Mouse (Mus musculus) midbrain, embryonic 11.5 days (tissue): ENCODE data around the gene Ppp1r3f. TPM values are rescaled to one million over a fixed set of nuclear protein-coding genes. Genes with fewer than 3 reads are reported as not detected.

Experiments
- ATAC-seq: fragments of 200-750 bp; cut with Nextera tagmentation; 2 replicates; pipeline ENCODE4 v1.8.0; 2017; ENCODE audit warnings: moderate TSS enrichment, moderate library complexity; ENCODE audit not compliant: low FRiP score
- DNase-seq: peaks from one replicate; pipeline ENCODE4 v3.0.0; 2015; ENCODE audit warnings: low spot score; ENCODE audit errors: missing footprints
- H3K27ac ChIP-seq: fragments of 300-500 bp; sonication (generic); 2 replicates; pipeline ENCODE4 v1.5.1; 2014; ENCODE audit warnings: low read depth, low read length
- H3K27me3 ChIP-seq: fragments of 300-500 bp; sonication (generic); 2 replicates; pipeline ENCODE4 v1.6.1; 2014; ENCODE audit warnings: mild to moderate bottlenecking, low read length, moderate library complexity, mixed read lengths; ENCODE audit not compliant: control insufficient read depth, insufficient read depth
- H3K36me3 ChIP-seq: fragments of 300-500 bp; sonication (generic); 2 replicates; pipeline ENCODE4 v1.6.1; 2014; ENCODE audit warnings: mild to moderate bottlenecking, low read length, moderate library complexity, mixed read lengths; ENCODE audit not compliant: control insufficient read depth, insufficient read depth
- H3K4me1 ChIP-seq: fragments of 300-500 bp; sonication (generic); 2 replicates; pipeline ENCODE4 v1.6.1; 2014; ENCODE audit warnings: low read length; ENCODE audit not compliant: control insufficient read depth, insufficient read depth
- H3K4me2 ChIP-seq: fragments of 300-500 bp; sonication (generic); 2 replicates; pipeline ENCODE4 v1.6.1; 2014; ENCODE audit warnings: mild to moderate bottlenecking, moderate library complexity
- H3K4me3 ChIP-seq: fragments of 300-500 bp; sonication (generic); 2 replicates; pipeline ENCODE4 v1.5.1; 2014; ENCODE audit warnings: low read depth, low read length
- H3K9ac ChIP-seq: fragments of 300-500 bp; sonication (generic); 2 replicates; pipeline ENCODE4 v1.6.1; 2014; ENCODE audit warnings: low read length
- H3K9me3 ChIP-seq: fragments of 300-500 bp; sonication (generic); 2 replicates; pipeline ENCODE4 v1.6.1; 2016; ENCODE audit warnings: low read length; ENCODE audit not compliant: control insufficient read depth
- WGBS: fragments of 180-500 bp; shearing (Covaris S2); extraction: QIAGEN DNeasy Blood & Tissue Kit; methylation state at CpG from one replicate; pipeline ENCODE4 v1.1.7; 2014; 5-methylcytosine and 5-hydroxymethylcytosine counted together
- polyA plus RNA-seq: library from polyadenylated mRNA; unstranded; fragments of >200 nt; fragmentation: Nextera tagmentation; extraction: Ambion mirVana; gene quantifications from 2 replicates; pipeline ENCODE4 v1.2.1, GENCODE M21; 2014

Gene Ppp1r3f
- polyA plus RNA-seq = 1.8 and 2.0 TPM in 2 replicates

- ATAC-seq (peak; percentile 99), DNase-seq (peak; percentile 94)
- whole genome bisulfite sequencing = 15% methylated on average over 63 of the region's 65 CpGs
- Histone ChIP-seq H3K9me3 (no peaks in the 10 kb centered on the region), H3K36me3 (no peaks in the 10 kb centered on the region), H3K4me3 (peak within 1 kb of the TSS; percentile 50), H3K9ac (peak within 1 kb of the TSS; percentile 79), H3K27me3 (no peaks in the 10 kb centered on the region), H3K4me2 (peak within 1 kb of the TSS; percentile 62), H3K27ac (peak within 1 kb of the TSS; percentile 60; the same call in 1 of the 2 replicates), H3K4me1 (peaks cover 10% of the 10 kb centered on the region)
Measured at GRCm38 (mm10) chrX:7574087-7574884, at the start of gene Ppp1r3f. Ppp1r3f (minus strand) TSS chrX:7574283.

DNA sequence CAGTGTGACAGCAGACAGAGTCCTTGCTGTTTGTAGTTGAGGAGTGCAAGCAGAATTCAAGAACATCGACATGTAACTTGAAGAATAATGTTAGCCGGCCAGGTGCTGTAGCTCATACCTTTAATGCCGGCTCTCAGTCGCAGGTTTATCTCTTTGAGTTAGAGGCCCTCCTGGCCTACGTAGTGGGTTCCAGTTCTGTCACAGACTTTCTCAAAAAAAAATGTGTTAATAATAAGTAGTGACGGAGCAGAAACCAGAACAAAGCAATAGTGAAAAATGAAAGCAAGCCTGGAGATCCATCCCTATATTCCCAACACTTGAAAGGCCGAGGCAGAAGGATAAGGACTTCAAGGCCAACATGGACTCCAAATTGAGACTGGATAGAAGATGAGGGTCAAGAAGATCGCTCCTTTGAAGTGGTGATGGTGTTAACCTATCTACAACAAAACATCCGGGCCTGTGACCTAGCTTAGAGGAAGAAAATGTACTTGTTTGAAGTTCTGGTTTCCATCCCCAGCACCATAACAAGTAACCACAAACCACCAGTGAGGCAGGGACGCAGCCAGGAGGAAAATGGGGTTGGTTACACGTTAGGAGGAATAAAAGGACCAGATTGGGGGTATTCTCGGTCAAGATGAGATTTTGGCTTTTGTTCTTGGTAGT is 43.9 kb upstream of the Ppp1r3f start:
- 83% methylated on average over 12 of the region's 12 CpGs for WGBS
- no peak for ATAC-seq

GRCm38 (mm10) chrX:7610536-7611258 is 36.6 kb upstream of the Ppp1r3f start:
- DNase-seq (peak; percentile 84), ATAC-seq (peak; percentile 50; the same call in 1 of the 2 replicates)
- H3K4me3 ChIP-seq = peak overlapping the region; percentile 31
- H3K4me2 ChIP-seq = peak overlapping the region; percentile 65
- no peaks in the 10 kb centered on the region for H3K4me1 ChIP-seq
- no peak overlapping the region for H3K27ac ChIP-seq
- no peaks in the 10 kb centered on the region for H3K9me3 ChIP-seq
- no peaks in the 10 kb centered on the region for H3K27me3 ChIP-seq
- 21% methylated on average over 26 of the region's 26 CpGs for WGBS
- H3K36me3 ChIP-seq = no peaks in the 10 kb centered on the region
- H3K9ac ChIP-seq = peak overlapping the region; percentile 48

More for the DNA sequence above, 43.9 kb upstream of the Ppp1r3f start:
- no peaks in the 10 kb centered on the region for H3K27me3 ChIP-seq
- no peak overlapping the region for H3K4me2 ChIP-seq
- H3K9me3 ChIP-seq = no peaks in the 10 kb centered on the region
- DNase-seq = no peak
- H3K9ac ChIP-seq = no peak overlapping the region
- no peaks in the 10 kb centered on the region for H3K36me3 ChIP-seq
- no peak overlapping the region for H3K4me3 ChIP-seq
- H3K27ac ChIP-seq = no peak overlapping the region
- no peaks in the 10 kb centered on the region for H3K4me1 ChIP-seq

DNA sequence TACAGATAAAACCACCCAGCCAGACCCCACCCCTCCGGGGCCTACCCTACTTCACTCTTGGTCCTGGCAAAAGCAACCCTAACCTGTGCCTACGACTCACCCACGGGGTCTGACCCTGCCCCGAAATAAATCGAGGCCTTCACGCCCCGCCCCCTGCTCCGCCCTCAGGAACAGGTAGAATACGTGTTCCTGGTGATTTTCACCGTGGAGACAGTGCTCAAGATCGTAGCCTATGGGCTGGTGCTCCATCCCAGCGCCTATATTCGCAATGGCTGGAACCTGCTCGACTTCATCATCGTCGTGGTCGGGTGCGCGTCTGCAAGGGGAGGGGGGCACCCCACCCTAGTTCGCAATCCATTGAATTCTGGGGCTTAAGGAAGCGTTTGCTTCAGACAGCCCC is 36.0 kb upstream of the Ppp1r3f start:
- Histone ChIP-seq H3K4me3 (peak overlapping the region; percentile 31; the same call in 1 of the 2 replicates), H3K27ac (no peak overlapping the region), H3K9me3 (no peaks in the 10 kb centered on the region), H3K27me3 (no peaks in the 10 kb centered on the region), H3K4me2 (peak overlapping the region; percentile 65), H3K36me3 (no peaks in the 10 kb centered on the region), H3K4me1 (no peaks in the 10 kb centered on the region), H3K9ac (no peak overlapping the region; the same call in 1 of the 2 replicates)
- ATAC-seq (no peak), DNase-seq (no peak)
- 19% methylated on average over 19 of the region's 21 CpGs for WGBS

DNA sequence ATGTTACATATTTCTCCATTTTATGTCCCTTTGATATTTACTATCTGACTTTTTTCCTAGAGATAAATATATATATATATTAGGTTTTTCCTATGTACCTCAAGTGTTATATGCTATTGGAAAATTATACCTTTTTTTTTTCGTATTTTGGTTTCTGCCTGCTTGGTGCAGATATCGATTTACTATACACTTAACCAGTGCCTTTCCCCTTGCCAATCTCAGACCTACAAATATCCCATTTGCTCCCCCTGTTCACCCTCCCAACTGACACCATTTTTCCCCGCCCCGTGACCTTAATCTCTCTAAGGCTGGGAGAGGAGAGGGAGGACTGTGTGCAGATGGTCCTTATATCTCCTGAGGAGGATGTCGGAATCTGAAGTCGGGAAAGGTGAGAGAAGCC is 32.7 kb upstream of the Ppp1r3f start, which contains the start of gene Cacna1f:
Gene Cacna1f (plus strand): TSS at position 301 of the 400 bp plus-strand sequence.
- no peak for DNase-seq
- no peaks in the 10 kb centered on the region for H3K27me3 ChIP-seq
- no peak within 1 kb of the TSS for H3K9ac ChIP-seq
- no peak within 1 kb of the TSS for H3K4me3 ChIP-seq
- H3K9me3 ChIP-seq = no peaks in the 10 kb centered on the region
- no peak within 1 kb of the TSS for H3K4me2 ChIP-seq
- H3K4me1 ChIP-seq = no peaks in the 10 kb centered on the region
- H3K36me3 ChIP-seq = no peaks in the 10 kb centered on the region
- ATAC-seq = no peak
- no peak within 1 kb of the TSS for H3K27ac ChIP-seq
- 78% methylated on average over 6 of the region's 6 CpGs for WGBS

DNA sequence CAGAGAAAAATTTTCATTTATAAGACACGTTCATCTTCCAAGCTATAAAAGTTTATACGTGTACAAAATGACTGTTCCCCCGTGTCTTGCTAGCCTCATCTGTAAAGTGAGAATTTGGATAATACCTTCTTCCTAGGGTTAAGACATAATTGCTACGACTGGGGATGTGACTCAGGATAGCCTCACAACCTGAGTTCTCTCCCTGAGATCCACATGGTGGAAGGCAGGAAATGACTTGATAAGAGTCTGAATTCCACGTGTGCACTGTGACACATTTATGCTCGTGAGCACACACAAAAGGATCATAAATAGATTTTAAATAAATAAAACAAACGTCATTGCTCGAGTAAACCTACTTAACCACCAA is 31.5 kb upstream of the Ppp1r3f start:
- ATAC-seq = peak; percentile 46
- no peaks in the 10 kb centered on the region for H3K9me3 ChIP-seq
- no peaks in the 10 kb centered on the region for H3K27me3 ChIP-seq
- no peak overlapping the region for H3K27ac ChIP-seq
- H3K4me3 ChIP-seq = no peak overlapping the region
- DNase-seq = no peak
- H3K4me2 ChIP-seq = no peak overlapping the region
- 50% methylated on average over 8 of the region's 8 CpGs for WGBS
- H3K36me3 ChIP-seq = no peaks in the 10 kb centered on the region
- H3K9ac ChIP-seq = no peak overlapping the region
- no peaks in the 10 kb centered on the region for H3K4me1 ChIP-seq

GRCm38 (mm10) chrX:7604879-7605574 is 30.9 kb upstream of the Ppp1r3f start, which contains the start of gene Ccdc22:
Ccdc22 (minus strand) TSS chrX:7605517.
- DNase-seq (peak; percentile 96), ATAC-seq (peak; percentile 94)
- 19% methylated on average over 28 of the region's 28 CpGs for WGBS
- no peaks in the 10 kb centered on the region for H3K36me3 ChIP-seq
- peak within 1 kb of the TSS; percentile 46 for H3K4me2 ChIP-seq
- no peaks in the 10 kb centered on the region for H3K4me1 ChIP-seq
- peak within 1 kb of the TSS; percentile 43 for H3K4me3 ChIP-seq
- no peak within 1 kb of the TSS for H3K27ac ChIP-seq
- H3K9me3 ChIP-seq = no peaks in the 10 kb centered on the region
- peak within 1 kb of the TSS; percentile 59 for H3K9ac ChIP-seq
- H3K27me3 ChIP-seq = no peaks in the 10 kb centered on the region

DNA sequence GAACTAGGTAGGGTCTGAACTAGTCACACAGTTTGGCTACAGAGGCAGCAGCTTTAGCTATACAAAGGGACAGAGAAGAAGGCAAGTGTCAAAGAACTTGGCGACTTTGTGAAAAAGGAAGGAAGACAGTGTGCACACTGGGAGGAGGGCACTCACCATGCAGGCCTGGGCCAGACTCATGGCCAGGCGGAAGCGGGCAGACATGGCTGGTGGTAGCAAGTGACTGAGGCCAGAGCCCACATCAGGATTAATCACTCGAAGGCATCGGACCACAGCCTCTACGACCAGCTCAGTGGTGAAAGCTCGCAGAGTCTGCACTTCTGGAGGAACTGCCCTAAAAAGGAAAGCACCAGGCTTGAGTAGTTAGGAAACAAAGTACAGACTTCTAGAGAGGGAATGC is 29.9 kb upstream of the Ppp1r3f start:
- Histone ChIP-seq H3K36me3 (no peaks in the 10 kb centered on the region), H3K4me2 (no peak overlapping the region), H3K4me3 (no peak overlapping the region), H3K4me1 (no peaks in the 10 kb centered on the region), H3K9ac (no peak overlapping the region), H3K27ac (no peak overlapping the region), H3K27me3 (no peaks in the 10 kb centered on the region), H3K9me3 (no peaks in the 10 kb centered on the region)
- ATAC-seq = no peak
- DNase-seq = no peak
- 91% methylated on average over 7 of the region's 7 CpGs for WGBS
